Mouse (Mus musculus): ENCODE results near the gene Meis2. TPM values are rescaled to one million over a fixed set of nuclear protein-coding genes. Genes with fewer than 3 reads are reported as not detected.

Gene Meis2
- polyA plus RNA-seq, 1 experiment from 2014 or later: 72.6 TPM

- no peak for ATAC-seq (ENCODE audit: low FRiP score, low TSS enrichment)
- WGBS: 90% methylated on average over 2 of the region's 2 CpGs
- H3K27me3 ChIP-seq (ENCODE audit: insufficient read depth, low read length): no peaks in the 10 kb centered on the region
These were observed 69.2 kb downstream of the Meis2 start for GRCm38 (mm10) chr2:115996438-115996837.

GRCm38 (mm10) chr2:115993877-115994276, 71.8 kb downstream of the Meis2 start:
- peak; percentile 15; the same call in 1 of the 2 replicates for ATAC-seq (ENCODE audit: low FRiP score, low TSS enrichment)
- Histone ChIP-seq H3K36me3 (ENCODE audit: insufficient read depth, low read length) (peaks cover 9% of the 10 kb centered on the region; the same call in 1 of the 2 replicates), H3K9ac (replicated peaks; ENCODE audit: low read length) (no peak overlapping the region), H3K4me3 (ENCODE audit: low read length) (no peak overlapping the region), H3K4me2 (replicated peaks; ENCODE audit: low read depth, low read length) (no peak overlapping the region), H3K9me3 (ENCODE audit: low read length) (no peaks in the 10 kb centered on the region), H3K27me3 (ENCODE audit: insufficient read depth, low read length) (no peaks in the 10 kb centered on the region), H3K27ac (ENCODE audit: low read length) (no peak overlapping the region), H3K4me1 (ENCODE audit: insufficient read depth, low read length) (peaks cover 26% of the 10 kb centered on the region)
- WGBS: 48% methylated on average over 4 of the region's 4 CpGs

More at GRCm38 (mm10) chr2:115996438-115996837, 69.2 kb downstream of the Meis2 start:
- peaks cover 34% of the 10 kb centered on the region for H3K4me1 ChIP-seq (ENCODE audit: insufficient read depth, low read length)
- no peak overlapping the region for H3K4me2 ChIP-seq (replicated peaks; ENCODE audit: low read depth, low read length)
- H3K9me3 ChIP-seq (ENCODE audit: low read length): no peaks in the 10 kb centered on the region
- no peak overlapping the region for H3K27ac ChIP-seq (ENCODE audit: low read length)
- no peak overlapping the region for H3K4me3 ChIP-seq (ENCODE audit: low read length)
- no peak overlapping the region for H3K9ac ChIP-seq (replicated peaks; ENCODE audit: low read length)
- peaks cover 11% of the 10 kb centered on the region; the same call in 1 of the 2 replicates for H3K36me3 ChIP-seq (ENCODE audit: insufficient read depth, low read length)

GRCm38 (mm10) chr2:115989249-115989648, 76.4 kb downstream of the Meis2 start:
- WGBS: 89% methylated on average over 6 of the region's 6 CpGs
- H3K4me3 ChIP-seq (ENCODE audit: low read length): no peak overlapping the region
- no peak overlapping the region for H3K4me2 ChIP-seq (replicated peaks; ENCODE audit: low read depth, low read length)
- H3K27ac ChIP-seq (ENCODE audit: low read length): no peak overlapping the region
- H3K36me3 ChIP-seq (ENCODE audit: insufficient read depth, low read length): peaks cover 11% of the 10 kb centered on the region; the same call in 1 of the 2 replicates
- H3K27me3 ChIP-seq (ENCODE audit: insufficient read depth, low read length): no peaks in the 10 kb centered on the region
- H3K4me1 ChIP-seq (ENCODE audit: insufficient read depth, low read length): peaks cover 8% of the 10 kb centered on the region
- no peak for ATAC-seq (ENCODE audit: low FRiP score, low TSS enrichment)
- H3K9me3 ChIP-seq (ENCODE audit: low read length): no peaks in the 10 kb centered on the region
- H3K9ac ChIP-seq (replicated peaks; ENCODE audit: low read length): no peak overlapping the region

GRCm38 (mm10) chr2:115988448-115988847, 77.2 kb downstream of the Meis2 start:
- Histone ChIP-seq H3K27me3 (ENCODE audit: insufficient read depth, low read length) (no peaks in the 10 kb centered on the region), H3K9ac (replicated peaks; ENCODE audit: low read length) (no peak overlapping the region), H3K9me3 (ENCODE audit: low read length) (no peaks in the 10 kb centered on the region), H3K4me2 (replicated peaks; ENCODE audit: low read depth, low read length) (no peak overlapping the region), H3K4me1 (ENCODE audit: insufficient read depth, low read length) (no peaks in the 10 kb centered on the region), H3K27ac (ENCODE audit: low read length) (no peak overlapping the region), H3K4me3 (ENCODE audit: low read length) (no peak overlapping the region), H3K36me3 (ENCODE audit: insufficient read depth, low read length) (peaks cover 11% of the 10 kb centered on the region; the same call in 1 of the 2 replicates)
- WGBS: 92% methylated on average over 4 of the region's 4 CpGs
- ATAC-seq (ENCODE audit: low FRiP score, low TSS enrichment): no peak

DNA sequence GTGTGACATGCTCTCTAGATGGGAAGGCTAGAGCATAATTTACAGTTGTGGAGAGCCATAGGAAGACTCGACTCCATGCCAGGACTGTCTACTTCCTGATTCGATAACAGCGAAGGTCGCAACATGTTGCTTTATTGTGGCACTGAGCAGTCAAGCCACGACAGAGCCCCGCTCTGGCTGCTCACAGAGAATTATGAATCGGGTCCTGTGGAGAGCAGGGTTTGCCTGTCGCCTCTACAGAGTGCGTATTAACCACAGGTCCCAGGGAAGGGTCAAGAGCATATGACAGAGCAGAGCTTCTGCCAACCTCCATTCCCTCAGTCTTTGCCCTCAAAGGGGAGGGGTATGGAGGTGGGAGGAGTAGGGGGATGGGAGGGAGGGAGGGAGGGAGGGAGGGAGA, 80.7 kb downstream of the Meis2 start:
- Histone ChIP-seq H3K4me1 (ENCODE audit: insufficient read depth, low read length) (peaks cover 7% of the 10 kb centered on the region; the same call in 1 of the 2 replicates), H3K9me3 (ENCODE audit: low read length) (no peaks in the 10 kb centered on the region), H3K4me3 (ENCODE audit: low read length) (no peak overlapping the region), H3K36me3 (ENCODE audit: insufficient read depth, low read length) (peaks cover 11% of the 10 kb centered on the region; the same call in 1 of the 2 replicates), H3K4me2 (replicated peaks; ENCODE audit: low read depth, low read length) (no peak overlapping the region), H3K9ac (replicated peaks; ENCODE audit: low read length) (no peak overlapping the region), H3K27ac (ENCODE audit: low read length) (no peak overlapping the region), H3K27me3 (ENCODE audit: insufficient read depth, low read length) (no peaks in the 10 kb centered on the region)
- 78% methylated on average over 9 of the region's 9 CpGs for WGBS
- ATAC-seq (ENCODE audit: low FRiP score, low TSS enrichment): no peak

- no peak for ATAC-seq (ENCODE audit: low FRiP score, low TSS enrichment)
- Histone ChIP-seq H3K9ac (replicated peaks; ENCODE audit: low read length) (no peak overlapping the region), H3K4me2 (replicated peaks; ENCODE audit: low read depth, low read length) (no peak overlapping the region), H3K36me3 (ENCODE audit: insufficient read depth, low read length) (peaks cover 10% of the 10 kb centered on the region; the same call in 1 of the 2 replicates), H3K4me1 (ENCODE audit: insufficient read depth, low read length) (peaks cover 12% of the 10 kb centered on the region; the same call in 1 of the 2 replicates), H3K9me3 (ENCODE audit: low read length) (no peaks in the 10 kb centered on the region), H3K4me3 (ENCODE audit: low read length) (no peak overlapping the region), H3K27me3 (ENCODE audit: insufficient read depth, low read length) (no peaks in the 10 kb centered on the region), H3K27ac (ENCODE audit: low read length) (no peak overlapping the region)
- 80% methylated on average over 4 of the region's 4 CpGs for WGBS
These were observed 81.2 kb downstream of the Meis2 start for GRCm38 (mm10) chr2:115984487-115984886.

DNA sequence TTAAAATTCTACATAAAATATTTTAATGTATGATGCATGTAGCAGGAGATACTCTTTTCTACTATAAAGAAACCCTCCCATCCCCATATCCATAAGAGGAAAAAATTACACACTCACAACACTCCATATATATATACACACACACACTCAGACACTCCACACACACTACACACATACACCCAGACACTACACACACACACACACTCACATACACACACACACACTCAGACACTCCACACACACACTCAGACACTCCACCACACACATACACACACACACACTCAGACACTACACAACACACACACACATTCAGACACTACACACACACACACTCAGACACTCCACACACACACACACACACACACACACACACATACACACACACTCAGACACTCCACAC, 85.1 kb downstream of the Meis2 start:
- Histone ChIP-seq H3K9me3 (ENCODE audit: low read length) (no peaks in the 10 kb centered on the region), H3K36me3 (ENCODE audit: insufficient read depth, low read length) (peaks cover 9% of the 10 kb centered on the region; the same call in 1 of the 2 replicates), H3K9ac (replicated peaks; ENCODE audit: low read length) (no peak overlapping the region), H3K4me2 (replicated peaks; ENCODE audit: low read depth, low read length) (no peak overlapping the region), H3K4me1 (ENCODE audit: insufficient read depth, low read length) (peaks cover 17% of the 10 kb centered on the region; the same call in 1 of the 2 replicates), H3K27me3 (ENCODE audit: insufficient read depth, low read length) (no peaks in the 10 kb centered on the region), H3K27ac (ENCODE audit: low read length) (no peak overlapping the region), H3K4me3 (ENCODE audit: low read length) (no peak overlapping the region)
- ATAC-seq (ENCODE audit: low FRiP score, low TSS enrichment): 0 out of 2 replicates have a peak, but pooled peaks have one; percentile 11

DNA sequence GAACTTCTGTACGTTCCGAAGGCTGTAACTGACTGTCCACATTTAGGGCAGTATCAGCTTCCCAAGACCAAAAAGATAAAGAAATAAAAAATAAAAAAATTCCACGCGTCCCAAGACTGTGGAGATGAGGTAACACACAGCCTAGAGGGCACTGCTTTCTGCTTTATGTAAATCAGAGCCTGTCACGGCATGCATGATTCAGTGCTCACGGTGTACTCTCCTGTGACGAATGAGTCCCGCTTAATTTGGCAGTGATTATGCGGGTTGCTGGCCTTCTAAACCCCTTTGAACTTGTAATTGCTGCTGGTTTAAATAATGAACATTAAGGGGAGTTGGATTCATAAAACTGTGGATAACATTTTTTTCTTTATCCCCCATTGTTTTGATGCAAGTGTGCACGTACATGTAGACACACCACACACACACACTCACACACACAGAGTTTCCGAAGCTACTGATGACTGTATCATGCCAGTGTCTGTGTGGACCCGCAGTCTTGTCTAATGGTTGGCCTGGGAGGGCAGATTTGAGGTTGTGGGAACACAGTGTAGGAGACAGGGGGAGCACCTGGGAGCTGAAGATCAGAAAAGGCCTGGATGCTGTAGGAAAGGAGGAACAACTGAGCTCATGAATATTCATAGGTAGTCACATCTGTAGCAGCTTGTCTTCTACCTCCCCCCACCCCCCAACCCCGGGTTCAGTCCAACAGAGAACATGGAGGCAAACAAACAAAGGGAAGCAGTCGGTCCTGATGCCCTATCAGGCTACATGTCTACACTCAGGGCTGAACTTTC, 85.8 kb downstream of the Meis2 start:
- Histone ChIP-seq H3K4me2 (replicated peaks; ENCODE audit: low read depth, low read length) (no peak overlapping the region), H3K27me3 (ENCODE audit: insufficient read depth, low read length) (no peaks in the 10 kb centered on the region), H3K4me1 (ENCODE audit: insufficient read depth, low read length) (peaks cover 17% of the 10 kb centered on the region; the same call in 1 of the 2 replicates), H3K27ac (ENCODE audit: low read length) (peak overlapping the region; percentile 25; the same call in 1 of the 2 replicates), H3K9me3 (ENCODE audit: low read length) (no peaks in the 10 kb centered on the region), H3K9ac (replicated peaks; ENCODE audit: low read length) (no peak overlapping the region), H3K4me3 (ENCODE audit: low read length) (no peak overlapping the region), H3K36me3 (ENCODE audit: insufficient read depth, low read length) (peaks cover 7% of the 10 kb centered on the region; the same call in 1 of the 2 replicates)
- peak; percentile 91 for ATAC-seq (ENCODE audit: low FRiP score, low TSS enrichment)
- WGBS: 43% methylated on average over 14 of the region's 14 CpGs

GRCm38 (mm10) chr2:115978666-115979065, 87.0 kb downstream of the Meis2 start:
- WGBS: 36% methylated on average over 5 of the region's 5 CpGs
- no peak overlapping the region for H3K27ac ChIP-seq (ENCODE audit: low read length)

GRCm38 (mm10) chr2:115971296-115971805, 94.3 kb downstream of the Meis2 start:
- H3K27me3 ChIP-seq (ENCODE audit: insufficient read depth, low read length): no peaks in the 10 kb centered on the region
- no peak overlapping the region for H3K4me2 ChIP-seq (replicated peaks; ENCODE audit: low read depth, low read length)
- H3K9me3 ChIP-seq (ENCODE audit: low read length): no peaks in the 10 kb centered on the region
- no peak overlapping the region for H3K4me3 ChIP-seq (ENCODE audit: low read length)
- H3K4me1 ChIP-seq (ENCODE audit: insufficient read depth, low read length): no peaks in the 10 kb centered on the region
- ATAC-seq (ENCODE audit: low FRiP score, low TSS enrichment): no peak
- no peak overlapping the region for H3K27ac ChIP-seq (ENCODE audit: low read length)
- no peak overlapping the region for H3K9ac ChIP-seq (replicated peaks; ENCODE audit: low read length)
- 86% methylated on average over 3 of the region's 3 CpGs for WGBS
- H3K36me3 ChIP-seq (ENCODE audit: insufficient read depth, low read length): peaks cover 11% of the 10 kb centered on the region

More at GRCm38 (mm10) chr2:115978666-115979065, 87.0 kb downstream of the Meis2 start:
- peaks cover 17% of the 10 kb centered on the region; the same call in 1 of the 2 replicates for H3K4me1 ChIP-seq (ENCODE audit: insufficient read depth, low read length)
- H3K9ac ChIP-seq (replicated peaks; ENCODE audit: low read length): no peak overlapping the region
- ATAC-seq (ENCODE audit: low FRiP score, low TSS enrichment): no peak
- H3K4me2 ChIP-seq (replicated peaks; ENCODE audit: low read depth, low read length): no peak overlapping the region
- H3K27me3 ChIP-seq (ENCODE audit: insufficient read depth, low read length): no peaks in the 10 kb centered on the region
- peaks cover 7% of the 10 kb centered on the region; the same call in 1 of the 2 replicates for H3K36me3 ChIP-seq (ENCODE audit: insufficient read depth, low read length)
- no peaks in the 10 kb centered on the region for H3K9me3 ChIP-seq (ENCODE audit: low read length)
- H3K4me3 ChIP-seq (ENCODE audit: low read length): no peak overlapping the region
